Comparison of ENCODE assay signal across 25 mouse cellular contexts in genomic region chr7:141960926-141961325, GRCm38 (mm10). TPM values are rescaled to one million over a fixed set of nuclear protein-coding genes. Genes with fewer than 3 reads are reported as not detected.
DNase-seq lines count a peak whose midpoint lies in the region; ATAC-seq and TF ChIP-seq lines count a peak whose summit lies in the region.
"Had no signal": no experiment of that assay in that cellular context is flagged by ENCODE, and none has a peak within 500 bp of the region (broad histone marks: within the 10 kb centered on the region; RNA-seq: fewer than 3 reads in every experiment).

No protein-coding gene starts in this region.

- peaks cover 5% of the 10 kb centered on the region for H3K36me3 ChIP-seq in midbrain, embryonic 13.5 days
- no peaks in the 10 kb centered on the region for H3K36me3 ChIP-seq in midbrain, embryonic 11.5 days (ENCODE audit: control insufficient read depth, insufficient read depth, low read length)
- H3K36me3 ChIP-seq: embryonic facial prominence, embryonic 13.5 days; heart, embryonic 12.5 days; limb, embryonic 15.5 days; neural tube, embryonic 12.5 days had no signal

- H3K4me3 ChIP-seq in midbrain, embryonic 13.5 days (replicated peaks), result no peak overlapping the region
- H3K4me3 ChIP-seq in midbrain, embryonic 11.5 days (ENCODE audit: low read depth, low read length), result no peak overlapping the region
- H3K4me3 ChIP-seq in cortical plate, adult 2 months (ENCODE audit: insufficient read depth, low read length), result no peak overlapping the region
- H3K4me3 ChIP-seq: embryonic facial prominence, embryonic 13.5 days; erythroblast, embryonic 14.5 days; heart, embryonic 12.5 days; hindbrain, embryonic 10.5 days; limb, embryonic 15.5 days; neural tube, embryonic 12.5 days had no signal

- peaks cover 96% of the 10 kb centered on the region for H3K4me1 ChIP-seq in midbrain, embryonic 13.5 days (replicated peaks)
- H3K4me1 ChIP-seq in midbrain, embryonic 11.5 days (ENCODE audit: control insufficient read depth, insufficient read depth, low read length), result peaks cover 20% of the 10 kb centered on the region
- H3K4me1 ChIP-seq in cortical plate, adult 2 months (ENCODE audit: control insufficient read depth, insufficient read depth, low read length), result peaks cover 44% of the 10 kb centered on the region
- H3K4me1 ChIP-seq: embryonic facial prominence, embryonic 13.5 days; heart, embryonic 12.5 days; limb, embryonic 15.5 days had no signal

- no peak for ATAC-seq in midbrain, embryonic 13.5 days
- ATAC-seq in midbrain, embryonic 11.5 days (ENCODE audit: low FRiP score), result no peak
- ATAC-seq: forebrain, embryonic 14.5 days; intestine, postnatal 0 days had no signal

- TF ChIP-seq CTCF in cortical plate, adult 2 months (IDR thresholded peaks at IDR 0.05; ENCODE audit: extremely low read depth, insufficient read depth, low read length), result no peak

- no peak overlapping the region for H3K27ac ChIP-seq in midbrain, embryonic 13.5 days
- H3K27ac ChIP-seq in midbrain, embryonic 11.5 days (ENCODE audit: low read depth, low read length), result no peak overlapping the region
- H3K27ac ChIP-seq in cortical plate, adult 2 months (ENCODE audit: insufficient read depth, low read length), result peak overlapping the region; percentile 32; the same call in 1 of the 2 replicates
- H3K27ac ChIP-seq: embryonic facial prominence, embryonic 13.5 days; limb, embryonic 15.5 days; liver, embryonic 14.5 days; neural tube, embryonic 12.5 days had no signal

- H3K9me3 ChIP-seq in midbrain, embryonic 13.5 days, result no peaks in the 10 kb centered on the region
- no peaks in the 10 kb centered on the region for H3K9me3 ChIP-seq in midbrain, embryonic 11.5 days (ENCODE audit: control insufficient read depth, low read length)
- H3K9me3 ChIP-seq: embryonic facial prominence, embryonic 13.5 days; heart, embryonic 12.5 days; hindbrain, embryonic 10.5 days; limb, embryonic 15.5 days; neural tube, embryonic 12.5 days had no signal

- H3K9ac ChIP-seq in midbrain, embryonic 13.5 days (replicated peaks), result peak overlapping the region; percentile 28; the same call in 1 of the 2 replicates
- no peak overlapping the region for H3K9ac ChIP-seq in midbrain, embryonic 11.5 days (ENCODE audit: low read length)
- H3K9ac ChIP-seq: embryonic facial prominence, embryonic 13.5 days; heart, embryonic 12.5 days; limb, embryonic 15.5 days; liver, embryonic 14.5 days; lung, embryonic 14.5 days had no signal

- 94% methylated on average over 2 of the region's 2 CpGs for WGBS in midbrain, embryonic 13.5 days
- WGBS in midbrain, embryonic 11.5 days, result 91% methylated on average over 2 of the region's 2 CpGs

- no peak for TF ChIP-seq POLR2A in cortical plate, adult 2 months (IDR thresholded peaks at IDR 0.05; ENCODE audit: extremely low read depth, insufficient read depth, low read length)

- no peaks in the 10 kb centered on the region for H3K27me3 ChIP-seq in midbrain, embryonic 13.5 days
- H3K27me3 ChIP-seq in midbrain, embryonic 11.5 days (ENCODE audit: control insufficient read depth, insufficient read depth, low read length), result no peaks in the 10 kb centered on the region
- H3K27me3 ChIP-seq: embryonic facial prominence, embryonic 13.5 days; neural tube, embryonic 12.5 days had no signal

- DNase-seq in cerebellum, adult 18-20 months, result peak; percentile 69 to 72
- no peak for DNase-seq in cerebellum, postnatal 4 days (ENCODE audit: low spot score in 2 of 2)
- DNase-seq in midbrain, embryonic 11.5 days (ENCODE audit: low spot score, missing footprints), result no peak
- peak; percentile 75 for DNase-seq in cerebellum, adult 9-10 months
- no peak for DNase-seq in frontal cortex, adult 2 months (ENCODE audit: extremely low spot score in 1 of 2, low spot score in 1 of 2)
- DNase-seq: adrenal gland, adult 2 months; embryo, embryonic 11 days; heart, postnatal 10 days; kidney, postnatal 25 days; left cerebral cortex, postnatal 4 days; lung, embryonic 14.5 days; lung, postnatal 36 days; right cerebral cortex, postnatal 25 days; spleen, adult 18-20 months had no signal

- peak overlapping the region; percentile 5; the same call in 1 of the 2 replicates for H3K4me2 ChIP-seq in midbrain, embryonic 13.5 days (replicated peaks)
- no peak overlapping the region for H3K4me2 ChIP-seq in midbrain, embryonic 11.5 days
- H3K4me2 ChIP-seq: embryonic facial prominence, embryonic 13.5 days; heart, embryonic 12.5 days; limb, embryonic 15.5 days; lung, embryonic 14.5 days; neural tube, embryonic 12.5 days had no signal

RNA-seq across cellular contexts. Expression of gene Brsk2, which starts 11.4 kb away (rescaled TPM):
- 27.5 and 29.4 TPM in 2 replicates for polyA plus RNA-seq in midbrain, embryonic 13.5 days (2015; fragmentation: Nextera tagmentation; extraction: Ambion mirVana)
- polyA plus RNA-seq in midbrain, embryonic 11.5 days (2014; fragmentation: Nextera tagmentation; extraction: Ambion mirVana), result 9.9 and 11.4 TPM in 2 replicates
- polyA plus RNA-seq in cortical plate, adult 2 months (2012; rRNA removed), result 179 and 188 TPM in 2 replicates
- 115 and 121 TPM in 2 replicates for polyA plus RNA-seq in frontal cortex, adult 2 months (2012; rRNA removed)

RNA-seq across cellular contexts. Expression of gene Tollip, which starts 42.6 kb away (rescaled TPM):
- polyA plus RNA-seq in midbrain, embryonic 13.5 days (2015; fragmentation: Nextera tagmentation; extraction: Ambion mirVana), result 69.0 and 71.2 TPM in 2 replicates
- polyA plus RNA-seq in midbrain, embryonic 11.5 days (2014; fragmentation: Nextera tagmentation; extraction: Ambion mirVana), result 55.5 and 56.4 TPM in 2 replicates
- 121 and 122 TPM in 2 replicates for polyA plus RNA-seq in cortical plate, adult 2 months (2012; rRNA removed)
- polyA plus RNA-seq in frontal cortex, adult 2 months (2012; rRNA removed), result 101 and 104 TPM in 2 replicates

Comparison
In these comparisons a context has a peak if more than half of its experiments do, and no peak if none do; other contexts are left out.
1. DNase-seq: peak in cerebellum, adult 18-20 months (2 of 2) and cerebellum, adult 9-10 months (single experiment); none in cerebellum, postnatal 4 days (0 of 2), midbrain, embryonic 11.5 days (single experiment) and frontal cortex, adult 2 months (0 of 2).